Mouse (Mus musculus) stomach, embryonic 15.5 days (tissue): ENCODE results near the gene Gsk3b. TPM values are rescaled to one million over a fixed set of nuclear protein-coding genes. Genes with fewer than 3 reads are reported as not detected.
A peak's percentile ranks its signal among the peaks of the same experiment; 100 is the strongest.

Experiments
- ATAC-seq: fragments of 200-750 bp; cut with Nextera tagmentation; 2 replicates; pipeline ENCODE4 v1.8.0; 2017; ENCODE audit warnings: low read depth, moderate number of reproducible peaks, moderate TSS enrichment; ENCODE audit not compliant: insufficient read depth, low FRiP score
- H3K27ac ChIP-seq: fragments of 300-500 bp; sonication (generic); 2 replicates; pipeline ENCODE4 v1.5.1; 2015; ENCODE audit warnings: mild to moderate bottlenecking, inconsistent platforms
- H3K27me3 ChIP-seq: fragments of 300-500 bp; sonication (generic); replicated peaks from 2 replicates; pipeline ENCODE4 v1.6.1; 2015; ENCODE audit warnings: inconsistent platforms
- H3K36me3 ChIP-seq: fragments of 300-500 bp; sonication (generic); 2 replicates; pipeline ENCODE4 v1.6.1; 2015; ENCODE audit warnings: inconsistent platforms
- H3K4me1 ChIP-seq: fragments of 300-500 bp; sonication (generic); 2 replicates; pipeline ENCODE4 v1.6.1; 2015; ENCODE audit warnings: inconsistent platforms
- H3K4me2 ChIP-seq: fragments of 300-500 bp; sonication (generic); 2 replicates; pipeline ENCODE4 v1.6.1; 2015; ENCODE audit warnings: mild to moderate bottlenecking, inconsistent platforms
- H3K4me3 ChIP-seq: fragments of 300-500 bp; sonication (generic); replicated peaks from 2 replicates; pipeline ENCODE4 v1.5.1; 2015; ENCODE audit warnings: inconsistent platforms
- H3K9ac ChIP-seq: fragments of 300-500 bp; sonication (generic); 2 replicates; pipeline ENCODE4 v1.6.1; 2015; ENCODE audit warnings: inconsistent platforms
- H3K9me3 ChIP-seq: fragments of 300-500 bp; sonication (generic); 2 replicates; pipeline ENCODE4 v1.6.1; 2016; ENCODE audit warnings: inconsistent platforms
- WGBS: fragments of 180-500 bp; shearing (Covaris S2); methylation state at CpG from one replicate; pipeline ENCODE4 v1.1.7; 2015; 5-methylcytosine and 5-hydroxymethylcytosine counted together
- polyA plus RNA-seq: library from polyadenylated mRNA; unstranded; fragments of >200 nt; fragmentation: Nextera tagmentation; extraction: Ambion mirVana; gene quantifications from 2 replicates; pipeline ENCODE4 v1.2.1, GENCODE M21; 2015

Gsk3b gene
- polyA plus RNA-seq, 1 experiment from 2014 or later: 54.2 TPM

DNA sequence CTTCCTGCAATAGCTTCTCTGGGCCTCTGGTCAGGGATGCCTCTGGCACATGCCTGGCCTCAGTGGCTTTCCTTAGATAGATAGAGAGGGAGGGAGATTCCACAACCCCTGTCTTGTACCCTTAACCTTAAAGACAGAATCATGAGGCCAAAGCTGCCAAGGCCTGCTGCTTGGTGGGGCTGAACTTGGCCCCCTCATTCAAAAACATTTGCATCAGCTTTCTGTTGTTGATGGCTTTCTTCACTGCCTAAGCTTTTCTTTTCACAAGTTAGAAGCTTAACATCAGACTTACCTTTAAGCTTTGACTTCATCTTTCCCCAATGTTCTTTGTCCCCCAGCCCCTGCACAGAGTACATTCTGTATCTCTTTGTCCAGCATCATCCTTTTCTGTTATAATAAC lies 61.8 kb downstream of the Gsk3b start:
- no peak for ATAC-seq
- no peaks in the 10 kb centered on the region for H3K27me3 ChIP-seq
- H3K9ac ChIP-seq: no peak overlapping the region

DNA sequence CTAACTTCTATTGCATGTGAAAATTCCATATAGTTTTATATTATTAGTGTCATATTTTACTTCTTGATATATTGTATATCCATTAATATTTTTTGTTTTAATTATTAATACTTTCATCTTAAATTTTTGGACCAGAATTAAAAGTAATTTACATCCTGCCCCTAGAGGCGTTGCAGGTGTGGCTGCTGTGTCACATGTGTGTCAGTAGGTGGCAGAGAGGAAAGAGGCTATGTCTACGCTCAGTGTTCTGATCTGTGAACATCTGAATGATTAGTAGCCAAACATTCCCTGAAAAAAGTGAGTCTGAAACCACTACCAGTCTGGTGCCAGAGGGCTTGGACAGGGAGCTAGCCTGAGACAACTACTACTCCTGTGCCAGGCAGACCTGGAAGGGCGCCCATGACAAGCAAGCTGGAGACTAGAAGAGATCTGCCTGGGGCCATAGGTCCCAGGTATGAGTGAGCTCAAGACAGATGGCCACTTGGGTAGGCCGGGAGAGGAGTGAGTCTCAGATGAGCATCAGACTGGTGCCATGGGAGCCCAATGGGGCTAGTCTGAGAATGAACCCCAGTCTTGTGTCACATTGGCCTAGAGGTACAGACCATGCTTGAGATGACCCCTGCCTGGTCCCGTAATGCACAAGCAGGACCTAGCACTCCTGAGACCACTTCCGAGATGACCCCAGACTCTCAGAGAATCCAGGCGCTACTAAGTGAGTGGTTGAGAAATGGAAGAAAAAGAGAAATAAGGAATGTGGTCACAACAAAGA lies 69.2 kb downstream of the Gsk3b start:
- Histone ChIP-seq H3K4me2 (no peak overlapping the region), H3K27ac (no peak overlapping the region), H3K9me3 (no peaks in the 10 kb centered on the region), H3K4me3 (no peak overlapping the region), H3K9ac (no peak overlapping the region), H3K36me3 (peaks cover 4% of the 10 kb centered on the region; the same call in 1 of the 2 replicates), H3K27me3 (no peaks in the 10 kb centered on the region), H3K4me1 (no peaks in the 10 kb centered on the region)
- 90% methylated on average over 7 of the region's 7 CpGs for WGBS
- no peak for ATAC-seq

More for the DNA sequence above, 61.8 kb downstream of the Gsk3b start:
- no peaks in the 10 kb centered on the region for H3K4me1 ChIP-seq
- H3K27ac ChIP-seq: no peak overlapping the region
- no peak overlapping the region for H3K4me3 ChIP-seq
- no peak overlapping the region for H3K4me2 ChIP-seq
- H3K9me3 ChIP-seq: no peaks in the 10 kb centered on the region
- H3K36me3 ChIP-seq: peaks cover 4% of the 10 kb centered on the region; the same call in 1 of the 2 replicates

DNA sequence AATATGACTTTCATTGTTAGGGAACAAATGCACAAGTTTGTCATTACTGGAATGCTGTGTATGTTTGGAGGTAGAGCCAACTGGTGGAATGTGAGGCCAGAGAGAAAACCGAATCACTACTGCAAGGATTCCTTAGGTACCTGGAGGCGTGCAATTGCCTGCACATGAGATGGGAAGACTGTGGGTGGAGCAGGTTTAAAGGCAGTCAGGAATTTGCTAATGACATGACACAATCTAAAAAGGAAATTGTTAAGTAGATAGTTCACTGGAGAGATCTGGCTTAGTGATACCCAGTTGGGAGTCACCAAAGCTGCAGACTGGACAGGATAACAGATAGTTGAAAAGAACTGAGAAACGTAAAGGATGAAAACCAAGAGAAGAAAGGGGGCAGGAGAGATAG lies 73.2 kb downstream of the Gsk3b start:
- 64% methylated on average over 3 of the region's 3 CpGs for WGBS
- no peaks in the 10 kb centered on the region for H3K4me1 ChIP-seq
- no peaks in the 10 kb centered on the region for H3K27me3 ChIP-seq
- no peak for ATAC-seq
- H3K4me2 ChIP-seq: no peak overlapping the region
- H3K4me3 ChIP-seq: no peak overlapping the region
- H3K9ac ChIP-seq: no peak overlapping the region
- H3K27ac ChIP-seq: no peak overlapping the region
- H3K9me3 ChIP-seq: no peaks in the 10 kb centered on the region
- no peaks in the 10 kb centered on the region for H3K36me3 ChIP-seq

DNA sequence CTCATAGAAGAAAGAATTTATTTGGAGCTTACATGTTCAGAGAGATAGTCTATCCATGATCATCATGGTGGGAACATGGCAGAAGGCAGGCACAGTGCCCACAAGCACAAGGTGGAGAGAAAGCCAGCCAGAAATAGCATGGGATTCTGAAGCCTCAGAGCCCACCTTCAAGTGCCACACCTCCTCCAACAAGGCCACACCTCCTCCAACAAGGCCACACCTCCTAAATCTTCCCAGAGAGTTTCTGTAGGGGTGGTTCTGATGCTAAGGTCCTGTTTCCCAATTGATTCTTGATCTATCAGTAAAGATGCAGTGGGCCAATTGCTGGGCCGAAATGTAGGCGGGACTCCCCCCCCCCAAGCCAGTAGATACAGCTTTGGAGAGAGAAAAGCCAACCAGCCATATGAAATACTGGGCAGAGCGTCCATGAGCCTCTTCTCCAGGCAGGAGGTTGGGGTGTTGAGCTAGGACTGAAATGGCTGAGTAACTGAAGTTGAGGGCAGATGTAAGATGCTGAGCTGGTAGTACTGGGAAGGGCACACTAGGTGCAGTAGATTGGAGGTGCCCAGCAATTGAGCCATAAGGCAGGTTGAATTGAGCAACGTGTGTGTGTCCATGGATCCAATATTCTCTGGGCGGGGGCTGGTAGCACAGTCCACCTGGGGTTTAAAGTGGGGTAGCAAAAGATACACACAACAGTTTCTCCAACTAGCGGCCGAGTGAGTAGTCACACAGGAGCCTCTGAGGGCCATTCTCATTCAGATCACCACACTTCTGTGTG lies 76.2 kb downstream of the Gsk3b start:
- no peak for ATAC-seq
- H3K27me3 ChIP-seq: no peaks in the 10 kb centered on the region
- H3K27ac ChIP-seq: no peak overlapping the region
- no peaks in the 10 kb centered on the region for H3K9me3 ChIP-seq
- H3K9ac ChIP-seq: no peak overlapping the region
- 95% methylated on average over 7 of the region's 7 CpGs for WGBS
- no peaks in the 10 kb centered on the region for H3K36me3 ChIP-seq
- H3K4me2 ChIP-seq: no peak overlapping the region
- H3K4me1 ChIP-seq: no peaks in the 10 kb centered on the region
- no peak overlapping the region for H3K4me3 ChIP-seq

DNA sequence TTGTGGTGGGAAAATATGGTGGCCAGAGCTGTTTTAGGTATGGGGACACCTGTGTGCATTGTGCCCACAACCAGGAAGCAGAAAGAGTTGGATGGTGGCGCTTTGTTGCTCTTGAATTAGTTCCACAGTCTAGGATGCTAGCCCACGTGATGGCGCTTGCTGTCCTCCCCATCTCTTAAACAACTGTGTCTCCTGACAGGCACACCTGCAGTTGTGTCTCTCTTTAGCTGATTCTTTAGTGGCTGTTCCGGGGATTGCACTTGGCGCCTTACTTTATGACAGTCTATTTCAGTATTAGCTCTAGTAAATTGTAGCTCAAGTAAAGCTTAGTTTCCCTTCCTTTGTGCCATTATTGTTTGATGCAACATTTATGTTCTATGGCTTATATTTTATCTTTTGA lies 80.2 kb downstream of the Gsk3b start:
- no peak overlapping the region for H3K27ac ChIP-seq
- peaks cover 8% of the 10 kb centered on the region; the same call in 1 of the 2 replicates for H3K36me3 ChIP-seq
- no peak overlapping the region for H3K4me2 ChIP-seq
- H3K4me3 ChIP-seq: no peak overlapping the region
- H3K4me1 ChIP-seq: no peaks in the 10 kb centered on the region
- no peaks in the 10 kb centered on the region for H3K27me3 ChIP-seq
- no peaks in the 10 kb centered on the region for H3K9me3 ChIP-seq
- no peak for ATAC-seq
- 90% methylated on average over 5 of the region's 5 CpGs for WGBS
- no peak overlapping the region for H3K9ac ChIP-seq

DNA sequence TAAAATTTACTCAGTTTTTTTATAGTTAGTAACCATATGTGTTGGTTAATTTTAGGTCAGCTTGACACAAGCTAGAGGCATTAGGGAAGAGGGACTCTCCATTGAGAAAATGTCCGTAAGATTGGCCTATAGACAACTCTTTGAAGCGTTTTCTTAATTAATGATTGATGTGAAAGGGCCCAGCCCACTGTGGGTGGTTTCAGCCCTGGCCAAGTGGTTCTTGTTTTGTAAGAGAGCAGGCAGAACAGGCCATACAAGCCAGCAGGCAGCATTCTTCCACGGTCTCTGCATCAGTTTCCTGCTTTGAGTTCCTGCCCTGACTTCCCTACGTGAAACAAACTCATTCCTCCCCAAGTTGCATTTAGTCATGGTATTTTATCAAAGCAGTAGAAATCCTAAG lies 90.3 kb downstream of the Gsk3b start:
- 79% methylated on average over 4 of the region's 4 CpGs for WGBS
- Histone ChIP-seq H3K27ac (no peak overlapping the region), H3K9ac (no peak overlapping the region), H3K9me3 (no peaks in the 10 kb centered on the region), H3K4me1 (peaks cover 10% of the 10 kb centered on the region; the same call in 1 of the 2 replicates), H3K4me2 (no peak overlapping the region), H3K36me3 (no peaks in the 10 kb centered on the region), H3K4me3 (no peak overlapping the region), H3K27me3 (no peaks in the 10 kb centered on the region)
- ATAC-seq: no peak

DNA sequence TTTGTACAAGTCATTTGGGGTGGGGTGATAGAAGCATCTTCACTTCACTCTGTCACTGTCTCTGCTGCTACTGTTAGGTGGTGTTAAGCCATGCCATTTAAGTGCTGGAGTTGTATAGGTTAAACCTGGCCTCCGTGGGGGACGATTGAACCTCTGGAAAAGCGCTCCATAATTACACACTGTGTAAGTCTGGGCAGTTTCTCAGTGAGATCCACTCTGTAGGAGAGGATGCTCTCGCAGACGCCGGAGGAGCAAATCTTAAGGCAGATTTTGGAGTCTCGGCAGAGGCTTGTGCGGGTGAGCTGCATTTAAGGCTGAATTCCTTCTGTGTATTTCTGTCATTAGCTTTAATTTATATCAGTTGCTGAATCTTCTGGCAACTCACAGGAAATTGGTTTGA lies 92.6 kb downstream of the Gsk3b start:
- H3K4me1 ChIP-seq: peaks cover 10% of the 10 kb centered on the region; the same call in 1 of the 2 replicates
- H3K27ac ChIP-seq: 0 out of 2 replicates have a peak overlapping the region, but pooled peaks have one; percentile 31
- H3K36me3 ChIP-seq: no peaks in the 10 kb centered on the region; the same call in 1 of the 2 replicates
- H3K4me2 ChIP-seq: no peak overlapping the region
- 58% methylated on average over 8 of the region's 8 CpGs for WGBS
- H3K9ac ChIP-seq: no peak overlapping the region
- H3K9me3 ChIP-seq: no peaks in the 10 kb centered on the region
- no peak overlapping the region for H3K4me3 ChIP-seq
- no peak for ATAC-seq
- no peaks in the 10 kb centered on the region for H3K27me3 ChIP-seq

DNA sequence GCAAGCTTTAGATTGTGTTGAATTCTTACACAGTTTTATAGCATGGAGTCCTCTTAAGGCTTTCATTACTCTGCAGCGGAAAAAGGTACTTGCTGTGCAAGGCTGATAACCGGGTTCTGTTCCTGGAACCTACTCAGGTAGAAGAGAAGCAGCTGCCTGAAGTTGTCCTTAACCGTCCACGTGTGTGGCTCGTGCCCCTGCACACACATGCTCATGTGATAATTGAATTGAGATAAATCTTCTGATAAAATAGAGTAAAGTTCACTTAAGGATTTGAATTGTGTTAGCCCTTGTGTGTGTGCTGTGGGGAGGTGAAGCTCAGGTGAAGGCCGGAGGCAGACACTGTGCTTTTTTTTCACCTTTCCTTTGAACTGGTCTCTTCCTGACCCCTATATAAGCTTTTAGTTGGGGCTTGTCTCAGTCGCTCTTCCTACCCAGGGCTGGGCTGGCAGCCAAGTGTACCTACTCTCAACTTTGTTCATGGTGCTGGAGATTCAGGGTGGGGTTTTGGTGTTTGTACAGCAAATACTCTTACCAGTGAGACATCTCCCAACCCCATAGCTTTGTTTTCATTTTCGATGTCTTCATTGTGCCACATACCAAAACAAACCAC lies 96.0 kb downstream of the Gsk3b start:
- Histone ChIP-seq H3K36me3 (no peaks in the 10 kb centered on the region; the same call in 1 of the 2 replicates), H3K4me2 (no peak overlapping the region), H3K27me3 (no peaks in the 10 kb centered on the region), H3K4me1 (peaks cover 10% of the 10 kb centered on the region; the same call in 1 of the 2 replicates), H3K27ac (peak overlapping the region; percentile 11; the same call in 1 of the 2 replicates), H3K9ac (no peak overlapping the region), H3K4me3 (no peak overlapping the region), H3K9me3 (no peaks in the 10 kb centered on the region)
- ATAC-seq: peak; percentile 56
- WGBS: 66% methylated on average over 8 of the region's 8 CpGs

DNA sequence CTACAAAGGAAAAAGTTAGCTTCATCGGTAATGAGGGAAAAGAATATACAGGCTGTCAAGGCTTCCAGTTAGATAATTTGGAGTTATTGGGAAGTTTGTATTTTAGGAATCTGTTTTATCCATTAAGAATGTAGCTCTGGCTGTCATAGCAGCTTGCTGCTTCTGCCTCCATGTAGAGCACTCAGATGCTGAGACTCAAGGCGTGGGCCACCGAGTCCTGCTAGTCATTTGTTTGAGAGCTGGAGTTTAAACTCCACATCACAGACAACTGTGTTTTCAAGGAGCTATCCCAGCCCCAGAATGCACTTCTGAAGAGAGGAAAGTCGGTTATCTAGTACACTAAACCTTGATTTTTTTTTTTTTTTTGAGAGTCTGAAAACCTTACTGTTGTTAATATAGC lies 101.2 kb downstream of the Gsk3b start:
- Histone ChIP-seq H3K4me2 (no peak overlapping the region), H3K9me3 (no peaks in the 10 kb centered on the region), H3K4me3 (no peak overlapping the region), H3K27me3 (no peaks in the 10 kb centered on the region), H3K4me1 (no peaks in the 10 kb centered on the region), H3K27ac (no peak overlapping the region), H3K36me3 (peaks cover 15% of the 10 kb centered on the region; the same call in 1 of the 2 replicates), H3K9ac (no peak overlapping the region)
- no peak for ATAC-seq
- WGBS: 87% methylated on average over 4 of the region's 4 CpGs

DNA sequence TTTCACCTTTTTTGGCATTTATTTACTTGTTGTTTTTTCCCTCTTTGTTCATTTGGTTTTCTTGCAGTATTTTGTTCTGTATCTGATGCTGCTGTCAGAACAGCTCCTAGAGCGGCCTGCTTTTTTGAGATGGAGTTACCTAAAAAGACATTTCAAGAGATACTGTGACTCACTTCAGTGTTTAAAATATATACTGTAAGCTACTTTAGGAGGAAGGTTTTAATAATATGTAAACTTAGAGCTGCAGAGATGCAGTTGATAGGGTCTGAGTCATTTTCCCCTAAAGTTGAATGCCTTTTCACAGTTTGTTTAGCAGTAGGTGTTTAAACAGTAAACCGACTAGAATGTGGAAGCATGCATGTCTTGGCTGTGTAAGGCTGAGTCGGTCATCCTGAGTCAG lies 101.7 kb downstream of the Gsk3b start:
- ATAC-seq: no peak
- no peaks in the 10 kb centered on the region for H3K9me3 ChIP-seq

DNA sequence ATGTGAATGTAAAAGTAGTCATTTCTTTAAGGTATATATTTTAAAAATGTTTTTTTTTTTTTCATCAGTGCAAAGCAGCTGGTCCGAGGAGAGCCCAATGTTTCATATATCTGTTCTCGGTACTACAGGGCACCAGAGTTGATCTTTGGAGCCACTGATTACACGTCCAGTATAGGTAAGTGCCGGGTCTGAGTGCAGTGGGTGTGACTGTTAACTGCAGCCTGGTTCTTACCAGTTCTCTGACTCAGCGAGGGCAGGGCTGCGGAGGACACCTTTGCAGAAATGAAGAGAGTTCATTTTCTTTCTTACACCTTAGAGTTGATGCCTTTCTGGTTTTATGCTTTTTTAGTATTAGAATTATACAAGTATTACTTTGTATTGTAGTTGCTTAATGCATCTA lies 102.7 kb downstream of the Gsk3b start:
- no peak overlapping the region for H3K9ac ChIP-seq
- H3K36me3 ChIP-seq: peaks cover 15% of the 10 kb centered on the region; the same call in 1 of the 2 replicates
- 81% methylated on average over 6 of the region's 6 CpGs for WGBS
- H3K27me3 ChIP-seq: no peaks in the 10 kb centered on the region
- ATAC-seq: peak; percentile 65; the same call in 1 of the 2 replicates
- H3K4me1 ChIP-seq: no peaks in the 10 kb centered on the region
- H3K4me2 ChIP-seq: no peak overlapping the region
- H3K4me3 ChIP-seq: no peak overlapping the region
- no peaks in the 10 kb centered on the region for H3K9me3 ChIP-seq
- no peak overlapping the region for H3K27ac ChIP-seq

More for the DNA sequence above, 101.7 kb downstream of the Gsk3b start:
- H3K36me3 ChIP-seq: peaks cover 15% of the 10 kb centered on the region; the same call in 1 of the 2 replicates
- no peak overlapping the region for H3K4me2 ChIP-seq
- no peak overlapping the region for H3K27ac ChIP-seq
- H3K9ac ChIP-seq: no peak overlapping the region
- H3K27me3 ChIP-seq: no peaks in the 10 kb centered on the region
- H3K4me1 ChIP-seq: no peaks in the 10 kb centered on the region
- WGBS: 75% methylated on average over 3 of the region's 3 CpGs
- no peak overlapping the region for H3K4me3 ChIP-seq

DNA sequence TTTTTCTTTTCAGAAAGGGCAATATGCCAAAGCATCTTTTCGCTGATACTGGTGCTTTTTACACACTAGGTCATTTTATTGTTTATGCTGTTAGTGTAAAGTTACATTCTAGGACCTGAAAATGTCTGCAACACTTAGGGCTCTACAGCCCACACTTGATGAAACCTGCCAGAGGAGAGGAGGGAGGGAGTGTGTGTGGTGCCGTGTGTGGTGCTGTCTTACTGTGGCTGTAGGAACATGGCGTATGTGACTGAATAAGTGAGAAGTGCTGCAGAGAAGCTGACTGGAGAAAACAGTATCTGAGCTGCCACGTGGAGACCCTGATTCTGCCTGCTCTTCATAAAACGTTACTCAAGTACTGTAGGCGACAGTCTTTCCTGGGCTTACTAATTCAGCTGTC lies 103.8 kb downstream of the Gsk3b start:
- H3K36me3 ChIP-seq: peaks cover 15% of the 10 kb centered on the region; the same call in 1 of the 2 replicates
- H3K27ac ChIP-seq: no peak overlapping the region
- WGBS: 80% methylated on average over 6 of the region's 6 CpGs

More for the DNA sequence above, 103.8 kb downstream of the Gsk3b start:
- no peak for ATAC-seq
- no peaks in the 10 kb centered on the region for H3K9me3 ChIP-seq
- no peak overlapping the region for H3K9ac ChIP-seq
- H3K4me2 ChIP-seq: no peak overlapping the region
- no peak overlapping the region for H3K4me3 ChIP-seq
- H3K4me1 ChIP-seq: no peaks in the 10 kb centered on the region
- no peaks in the 10 kb centered on the region for H3K27me3 ChIP-seq
